Mouse (Mus musculus): ENCODE results near the gene Plekho1.
A peak's percentile ranks its signal among the peaks of the same experiment; 100 is the strongest.
"Not testable (repeated sequence)": the region's sequence is repeated elsewhere in the genome, so short reads cannot be mapped to it uniquely, and the experiment has no call there.

Gene Plekho1

GRCm38 (mm10) chr3:95985209-95986000, 10.4 kb downstream of the Plekho1 start:
- peak overlapping the region; percentile 72 for H3K4me3 ChIP-seq (replicated peaks; ENCODE audit: low read length)
- peaks cover 71% of the 10 kb centered on the region for H3K4me1 ChIP-seq (replicated peaks; ENCODE audit: low read depth, low read length)
- no peaks in the 10 kb centered on the region for H3K36me3 ChIP-seq (ENCODE audit: insufficient read depth, low read length)
- peaks cover 6% of the 10 kb centered on the region for H3K9me3 ChIP-seq (ENCODE audit: low read length)
- no peak for TF ChIP-seq POU5F1 (IDR thresholded peaks at IDR 0.05; ENCODE audit: borderline replicate concordance, low read length)
- TF ChIP-seq NANOG (IDR thresholded peaks at IDR 0.05; ENCODE audit: borderline replicate concordance, low read length): no peak
- TF ChIP-seq CTCF (conservative IDR thresholded peaks at IDR 0.05; ENCODE audit: low read length): no peak
- H3K27me3 ChIP-seq (ENCODE audit: insufficient read depth, low read length): peaks cover 64% of the 10 kb centered on the region

GRCm38 (mm10) chr3:95982129-95982528, 13.7 kb downstream of the Plekho1 start:
- no peaks in the 10 kb centered on the region for H3K36me3 ChIP-seq (ENCODE audit: insufficient read depth, low read length)
- TF ChIP-seq POU5F1 (IDR thresholded peaks at IDR 0.05; ENCODE audit: borderline replicate concordance, low read length): no peak
- TF ChIP-seq CTCF (conservative IDR thresholded peaks at IDR 0.05; ENCODE audit: low read length): no peak
- TF ChIP-seq NANOG (IDR thresholded peaks at IDR 0.05; ENCODE audit: borderline replicate concordance, low read length): no peak
- peaks cover 6% of the 10 kb centered on the region for H3K9me3 ChIP-seq (ENCODE audit: low read length)
- peaks cover 52% of the 10 kb centered on the region for H3K4me1 ChIP-seq (replicated peaks; ENCODE audit: low read depth, low read length)
- no peak overlapping the region for H3K4me3 ChIP-seq (replicated peaks; ENCODE audit: low read length)
- peaks cover 38% of the 10 kb centered on the region for H3K27me3 ChIP-seq (ENCODE audit: insufficient read depth, low read length)

GRCm38 (mm10) chr3:95980276-95980970, 15.4 kb downstream of the Plekho1 start:
- H3K4me1 ChIP-seq (replicated peaks; ENCODE audit: low read depth, low read length): peaks cover 38% of the 10 kb centered on the region
- no peak for TF ChIP-seq POU5F1 (IDR thresholded peaks at IDR 0.05; ENCODE audit: borderline replicate concordance, low read length)
- TF ChIP-seq CTCF (conservative IDR thresholded peaks at IDR 0.05; ENCODE audit: low read length): no peak
- TF ChIP-seq NANOG (IDR thresholded peaks at IDR 0.05; ENCODE audit: borderline replicate concordance, low read length): no peak
- H3K9me3 ChIP-seq (ENCODE audit: low read length): peaks cover 6% of the 10 kb centered on the region
- peaks cover 35% of the 10 kb centered on the region for H3K27me3 ChIP-seq (ENCODE audit: insufficient read depth, low read length)
- H3K4me3 ChIP-seq (replicated peaks; ENCODE audit: low read length): no peak overlapping the region
- no peaks in the 10 kb centered on the region for H3K36me3 ChIP-seq (ENCODE audit: insufficient read depth, low read length)

- no peak overlapping the region for H3K4me3 ChIP-seq (replicated peaks; ENCODE audit: low read length)
- no peaks in the 10 kb centered on the region for H3K9me3 ChIP-seq (ENCODE audit: low read length)
- H3K4me1 ChIP-seq (replicated peaks; ENCODE audit: low read depth, low read length): peaks cover 31% of the 10 kb centered on the region
- H3K27me3 ChIP-seq (ENCODE audit: insufficient read depth, low read length): peaks cover 46% of the 10 kb centered on the region
- no peak for TF ChIP-seq NANOG (IDR thresholded peaks at IDR 0.05; ENCODE audit: borderline replicate concordance, low read length)
- no peak for TF ChIP-seq POU5F1 (IDR thresholded peaks at IDR 0.05; ENCODE audit: borderline replicate concordance, low read length)
- TF ChIP-seq CTCF (conservative IDR thresholded peaks at IDR 0.05; ENCODE audit: low read length): no peak
- H3K36me3 ChIP-seq (ENCODE audit: insufficient read depth, low read length): no peaks in the 10 kb centered on the region
Observed at GRCm38 (mm10) chr3:95978265-95978664, 17.5 kb downstream of the Plekho1 start.

GRCm38 (mm10) chr3:95977587-95977986, 18.2 kb downstream of the Plekho1 start:
- H3K36me3 ChIP-seq (ENCODE audit: insufficient read depth, low read length); H3K9me3 ChIP-seq (ENCODE audit: low read length); H3K4me3 ChIP-seq (replicated peaks; ENCODE audit: low read length): not testable (repeated sequence)
- H3K4me1 ChIP-seq (replicated peaks; ENCODE audit: low read depth, low read length): peaks cover 35% of the 10 kb centered on the region
- peaks cover 50% of the 10 kb centered on the region for H3K27me3 ChIP-seq (ENCODE audit: insufficient read depth, low read length)

GRCm38 (mm10) chr3:95977079-95977478, 18.7 kb downstream of the Plekho1 start:
- no peaks in the 10 kb centered on the region for H3K9me3 ChIP-seq (ENCODE audit: low read length)
- peaks cover 49% of the 10 kb centered on the region for H3K27me3 ChIP-seq (ENCODE audit: insufficient read depth, low read length)
- H3K4me3 ChIP-seq (replicated peaks; ENCODE audit: low read length): no peak overlapping the region
- TF ChIP-seq NANOG (IDR thresholded peaks at IDR 0.05; ENCODE audit: borderline replicate concordance, low read length) (no peak), POU5F1 (IDR thresholded peaks at IDR 0.05; ENCODE audit: borderline replicate concordance, low read length) (no peak), CTCF (conservative IDR thresholded peaks at IDR 0.05; ENCODE audit: low read length) (no peak)
- no peaks in the 10 kb centered on the region for H3K36me3 ChIP-seq (ENCODE audit: insufficient read depth, low read length)
- H3K4me1 ChIP-seq (replicated peaks; ENCODE audit: low read depth, low read length): peaks cover 32% of the 10 kb centered on the region

GRCm38 (mm10) chr3:95972873-95973634, 22.7 kb downstream of the Plekho1 start:
- peaks cover 55% of the 10 kb centered on the region for H3K27me3 ChIP-seq (ENCODE audit: insufficient read depth, low read length)
- H3K9me3 ChIP-seq (ENCODE audit: low read length): no peaks in the 10 kb centered on the region
- H3K4me3 ChIP-seq (replicated peaks; ENCODE audit: low read length): peak overlapping the region; percentile 61
- TF ChIP-seq CTCF (conservative IDR thresholded peaks at IDR 0.05; ENCODE audit: low read length) (no peak), POU5F1 (IDR thresholded peaks at IDR 0.05; ENCODE audit: borderline replicate concordance, low read length) (no peak), NANOG (IDR thresholded peaks at IDR 0.05; ENCODE audit: borderline replicate concordance, low read length) (no peak)
- no peaks in the 10 kb centered on the region for H3K36me3 ChIP-seq (ENCODE audit: insufficient read depth, low read length)
- peaks cover 18% of the 10 kb centered on the region for H3K4me1 ChIP-seq (replicated peaks; ENCODE audit: low read depth, low read length)

GRCm38 (mm10) chr3:95972251-95972872, 23.4 kb downstream of the Plekho1 start:
- Histone ChIP-seq H3K4me1 (replicated peaks; ENCODE audit: low read depth, low read length) (peaks cover 16% of the 10 kb centered on the region), H3K4me3 (replicated peaks; ENCODE audit: low read length) (peak overlapping the region; percentile 61), H3K27me3 (ENCODE audit: insufficient read depth, low read length) (peaks cover 55% of the 10 kb centered on the region), H3K9me3 (ENCODE audit: low read length) (no peaks in the 10 kb centered on the region), H3K36me3 (ENCODE audit: insufficient read depth, low read length) (no peaks in the 10 kb centered on the region)
- TF ChIP-seq POU5F1 (IDR thresholded peaks at IDR 0.05; ENCODE audit: borderline replicate concordance, low read length): no peak
- no peak for TF ChIP-seq NANOG (IDR thresholded peaks at IDR 0.05; ENCODE audit: borderline replicate concordance, low read length)
- TF ChIP-seq CTCF (conservative IDR thresholded peaks at IDR 0.05; ENCODE audit: low read length): no peak

GRCm38 (mm10) chr3:95970661-95971060, 25.1 kb downstream of the Plekho1 start:
- H3K36me3 ChIP-seq (ENCODE audit: insufficient read depth, low read length); H3K9me3 ChIP-seq (ENCODE audit: low read length); H3K4me3 ChIP-seq (replicated peaks; ENCODE audit: low read length): not testable (repeated sequence)
- Histone ChIP-seq H3K27me3 (ENCODE audit: insufficient read depth, low read length) (peaks cover 55% of the 10 kb centered on the region), H3K4me1 (replicated peaks; ENCODE audit: low read depth, low read length) (peaks cover 15% of the 10 kb centered on the region)

All from E14TG2a.4 (cell line).